Mouse (Mus musculus) embryonic facial prominence, embryonic 10.5 days (tissue): ENCODE measurements around the gene Lztr1. TPM values are rescaled to one million over a fixed set of nuclear protein-coding genes. Genes with fewer than 3 reads are reported as not detected.

Experiments
- DNase-seq: peaks from one replicate; pipeline ENCODE4 v3.0.0-alpha.2; 2017; ENCODE audit warnings: low spot score
- H3K27ac ChIP-seq: fragments of 300-500 bp; sonication (generic); replicated peaks from 2 replicates; pipeline ENCODE4 v1.5.1; 2016; ENCODE audit warnings: mild to moderate bottlenecking
- H3K27me3 ChIP-seq: fragments of 300-500 bp; sonication (generic); replicated peaks from 2 replicates; pipeline ENCODE4 v1.6.1; 2016; ENCODE audit warnings: low read depth, mild to moderate bottlenecking; ENCODE audit not compliant: poor library complexity, severe bottlenecking
- H3K36me3 ChIP-seq: fragments of 300-500 bp; sonication (generic); replicated peaks from 2 replicates; pipeline ENCODE4 v1.6.1; 2016; ENCODE audit warnings: mild to moderate bottlenecking, moderate library complexity
- H3K4me1 ChIP-seq: fragments of 300-500 bp; sonication (generic); 2 replicates; pipeline ENCODE4 v1.6.1; 2016
- H3K4me3 ChIP-seq: fragments of 300-500 bp; sonication (generic); 2 replicates; pipeline ENCODE4 v1.5.1; 2016; ENCODE audit warnings: mild to moderate bottlenecking, moderate library complexity
- H3K9me3 ChIP-seq: fragments of 300-500 bp; sonication (generic); 2 replicates; pipeline ENCODE4 v1.6.1; 2016; ENCODE audit warnings: mild to moderate bottlenecking
- WGBS: fragments of 180-500 bp; shearing (Covaris S2); methylation state at CpG from one replicate; pipeline ENCODE4 v1.1.7; 2016; 5-methylcytosine and 5-hydroxymethylcytosine counted together
- polyA plus RNA-seq: library from polyadenylated mRNA; unstranded; fragments of >200 nt; fragmentation: Nextera tagmentation; extraction: Ambion mirVana; gene quantifications from 2 replicates; pipeline ENCODE4 v1.2.1, GENCODE M21; 2016

Gene Lztr1
- 84.2 and 87.5 TPM in 2 replicates for polyA plus RNA-seq

GRCm38 (mm10) chr16:17508546-17509239 is at the start of gene Lztr1:
Gene Lztr1 (plus strand): TSS chr16:17508688.
- peaks cover 31% of the 10 kb centered on the region for H3K36me3 ChIP-seq
- peak; percentile 92 for DNase-seq
- no peaks in the 10 kb centered on the region for H3K27me3 ChIP-seq
- H3K27ac ChIP-seq = peak within 1 kb of the TSS; percentile 88
- H3K9me3 ChIP-seq = no peaks in the 10 kb centered on the region
- H3K4me1 ChIP-seq = peaks cover 16% of the 10 kb centered on the region
- WGBS = under 1% methylated on average over 50 of the region's 50 CpGs
- H3K4me3 ChIP-seq = peak within 1 kb of the TSS; percentile 77

- DNase-seq = no peak
- Histone ChIP-seq H3K27ac (no peak overlapping the region), H3K4me3 (no peak overlapping the region), H3K27me3 (no peaks in the 10 kb centered on the region), H3K36me3 (peaks cover 92% of the 10 kb centered on the region), H3K4me1 (peaks cover 3% of the 10 kb centered on the region), H3K9me3 (no peaks in the 10 kb centered on the region)
- WGBS = 93% methylated on average over 4 of the region's 4 CpGs
These were observed 48.2 kb upstream of the Lztr1 start for GRCm38 (mm10) chr16:17460254-17460653.

GRCm38 (mm10) chr16:17461596-17461995 is 46.9 kb upstream of the Lztr1 start:
- 88% methylated on average over 1 of the region's 1 CpGs for WGBS
- peaks cover 78% of the 10 kb centered on the region for H3K36me3 ChIP-seq
- no peaks in the 10 kb centered on the region for H3K9me3 ChIP-seq
- H3K4me1 ChIP-seq = no peaks in the 10 kb centered on the region
- H3K27me3 ChIP-seq = no peaks in the 10 kb centered on the region
- H3K27ac ChIP-seq = no peak overlapping the region
- H3K4me3 ChIP-seq = no peak overlapping the region
- no peak for DNase-seq

- WGBS = 90% methylated on average over 2 of the region's 2 CpGs
- no peak for DNase-seq
- H3K4me1 ChIP-seq = no peaks in the 10 kb centered on the region
- H3K27ac ChIP-seq = no peak overlapping the region
- no peaks in the 10 kb centered on the region for H3K9me3 ChIP-seq
- H3K4me3 ChIP-seq = no peak overlapping the region
- H3K27me3 ChIP-seq = no peaks in the 10 kb centered on the region
- peaks cover 75% of the 10 kb centered on the region for H3K36me3 ChIP-seq
These were observed 45.3 kb upstream of the Lztr1 start for GRCm38 (mm10) chr16:17463184-17463583.

- no peak for DNase-seq
- Histone ChIP-seq H3K4me3 (no peak overlapping the region), H3K9me3 (no peaks in the 10 kb centered on the region), H3K27ac (no peak overlapping the region), H3K4me1 (no peaks in the 10 kb centered on the region), H3K27me3 (no peaks in the 10 kb centered on the region), H3K36me3 (peaks cover 75% of the 10 kb centered on the region)
- 89% methylated on average over 4 of the region's 4 CpGs for WGBS
These were observed 41.4 kb upstream of the Lztr1 start for GRCm38 (mm10) chr16:17466875-17467663.

- Histone ChIP-seq H3K4me3 (no peak overlapping the region), H3K27me3 (no peaks in the 10 kb centered on the region), H3K4me1 (no peaks in the 10 kb centered on the region), H3K36me3 (peaks cover 85% of the 10 kb centered on the region), H3K9me3 (no peaks in the 10 kb centered on the region), H3K27ac (no peak overlapping the region)
- no peak for DNase-seq
- 89% methylated on average over 6 of the region's 6 CpGs for WGBS
These were observed 36.0 kb upstream of the Lztr1 start for GRCm38 (mm10) chr16:17472498-17472897.

- peaks cover 88% of the 10 kb centered on the region for H3K36me3 ChIP-seq
- H3K4me1 ChIP-seq = no peaks in the 10 kb centered on the region
- no peak overlapping the region for H3K27ac ChIP-seq
- no peak overlapping the region for H3K4me3 ChIP-seq
- H3K9me3 ChIP-seq = no peaks in the 10 kb centered on the region
- H3K27me3 ChIP-seq = no peaks in the 10 kb centered on the region
- peak; percentile 25 for DNase-seq
These were observed 34.4 kb upstream of the Lztr1 start for GRCm38 (mm10) chr16:17474091-17474490.

- 91% methylated on average over 2 of the region's 2 CpGs for WGBS
- DNase-seq = no peak
- Histone ChIP-seq H3K9me3 (no peaks in the 10 kb centered on the region), H3K4me1 (no peaks in the 10 kb centered on the region), H3K4me3 (no peak overlapping the region), H3K27me3 (no peaks in the 10 kb centered on the region), H3K36me3 (peaks cover 88% of the 10 kb centered on the region), H3K27ac (no peak overlapping the region)
These were observed 33.7 kb upstream of the Lztr1 start for GRCm38 (mm10) chr16:17474761-17475160.

GRCm38 (mm10) chr16:17475326-17475725 is 33.2 kb upstream of the Lztr1 start:
- H3K27ac ChIP-seq = no peak overlapping the region
- 92% methylated on average over 4 of the region's 4 CpGs for WGBS
- H3K9me3 ChIP-seq = no peaks in the 10 kb centered on the region
- H3K36me3 ChIP-seq = peaks cover 88% of the 10 kb centered on the region
- no peaks in the 10 kb centered on the region for H3K4me1 ChIP-seq
- no peak overlapping the region for H3K4me3 ChIP-seq
- DNase-seq = no peak
- no peaks in the 10 kb centered on the region for H3K27me3 ChIP-seq

GRCm38 (mm10) chr16:17478331-17478943 is 30.1 kb upstream of the Lztr1 start:
- Histone ChIP-seq H3K4me1 (no peaks in the 10 kb centered on the region), H3K36me3 (peaks cover 88% of the 10 kb centered on the region), H3K9me3 (no peaks in the 10 kb centered on the region), H3K27ac (no peak overlapping the region), H3K4me3 (no peak overlapping the region), H3K27me3 (no peaks in the 10 kb centered on the region)
- WGBS = 90% methylated on average over 4 of the region's 4 CpGs
- DNase-seq = no peak

- Histone ChIP-seq H3K4me3 (no peak overlapping the region), H3K36me3 (peaks cover 98% of the 10 kb centered on the region), H3K4me1 (no peaks in the 10 kb centered on the region), H3K9me3 (no peaks in the 10 kb centered on the region), H3K27ac (no peak overlapping the region), H3K27me3 (no peaks in the 10 kb centered on the region)
- no peak for DNase-seq
- 94% methylated on average over 2 of the region's 2 CpGs for WGBS
These were observed 27.0 kb upstream of the Lztr1 start for GRCm38 (mm10) chr16:17481465-17481864.

GRCm38 (mm10) chr16:17486505-17486904 is 22.0 kb upstream of the Lztr1 start:
- WGBS = 81% methylated on average over 3 of the region's 3 CpGs
- H3K27me3 ChIP-seq = peaks cover 30% of the 10 kb centered on the region
- H3K4me3 ChIP-seq = no peak overlapping the region
- no peaks in the 10 kb centered on the region for H3K9me3 ChIP-seq
- H3K36me3 ChIP-seq = peaks cover 65% of the 10 kb centered on the region
- DNase-seq = no peak
- H3K27ac ChIP-seq = no peak overlapping the region
- H3K4me1 ChIP-seq = peaks cover 12% of the 10 kb centered on the region
